Mouse (Mus musculus) CH12.LX (cell line): Measurements from ENCODE around the gene Fam189a2. TPM values are rescaled to one million over a fixed set of nuclear protein-coding genes. Genes with fewer than 3 reads are reported as not detected.

ENCODE experiments used
- DNase-seq: peaks from one replicate; pipeline ENCODE4 v3.0.0-alpha.2; 2013; ENCODE audit errors: extremely low read depth
- H3K27ac ChIP-seq: 2 replicates; pipeline ENCODE4 v1.5.1; 2012; ENCODE audit warnings: low read depth, mild to moderate bottlenecking, control low read depth, moderate library complexity; ENCODE audit not compliant: insufficient read depth
- H3K27me3 ChIP-seq: replicated peaks from 2 replicates; pipeline ENCODE3; 2012; ENCODE audit warnings: inconsistent platforms
- H3K36me3 ChIP-seq, 2 experiments: replicated peaks in 1 of 2; 2 replicates each; pipeline versions ENCODE3 to v1.6.1; 2012; ENCODE audit warnings: inconsistent platforms in 1 of 2, low read length in 1 of 2, mild to moderate bottlenecking in 1 of 2, mixed read lengths in 1 of 2, moderate library complexity in 1 of 2; ENCODE audit not compliant: control insufficient read depth in 1 of 2, insufficient read depth in 1 of 2
- H3K4me1 ChIP-seq, 2 experiments: 2 replicates each; pipeline ENCODE4 v1.6.1; 2012; ENCODE audit warnings: inconsistent platforms in 1 of 2, moderate library complexity in 1 of 2; ENCODE audit not compliant: insufficient read depth in 2 of 2, control insufficient read depth in 1 of 2
- H3K4me2 ChIP-seq: 2 replicates; pipeline ENCODE4 v1.6.1; 2012; ENCODE audit warnings: low read depth, mild to moderate bottlenecking, control low read depth; ENCODE audit not compliant: poor library complexity, insufficient read depth, severe bottlenecking
- H3K4me3 ChIP-seq, 3 experiments: fragments of 150-350 bp in 1 of 3; sonication (generic) in 1 of 3; replicated peaks in 1 of 3; 2 replicates each; pipeline versions ENCODE3 to v1.5.1; 2011 to 2012; ENCODE audit warnings: low read depth in 2 of 3, low read length in 2 of 3, mild to moderate bottlenecking in 2 of 3, moderate library complexity in 2 of 3, control low read depth in 1 of 3, improper control_type of control experiment in 1 of 3, inconsistent platforms in 1 of 3, mixed read lengths in 1 of 3; ENCODE audit not compliant: poor library complexity in 1 of 3
- H3K79me2 ChIP-seq: replicated peaks from 2 replicates; pipeline ENCODE4 v1.6.1; 2012; ENCODE audit warnings: mild to moderate bottlenecking, moderate library complexity; ENCODE audit not compliant: control insufficient read depth, poor library complexity, insufficient read depth, severe bottlenecking; ENCODE audit errors: extremely low read depth
- H3K9ac ChIP-seq: 2 replicates; pipeline ENCODE4 v1.6.1; 2012; ENCODE audit warnings: low read depth, mild to moderate bottlenecking, control low read depth, moderate library complexity; ENCODE audit not compliant: insufficient read depth
- H3K9me3 ChIP-seq: replicated peaks from 2 replicates; pipeline ENCODE3; 2012; ENCODE audit warnings: low read length, inconsistent platforms, mixed read lengths
- BHLHE40 ChIP-seq: IDR thresholded peaks from 2 replicates; pipeline ENCODE4 v1.6.1; 2011; ENCODE audit warnings: mild to moderate bottlenecking, low read depth, low read length, improper control_type of control experiment
- ETS1 ChIP-seq: conservative IDR thresholded peaks from 2 replicates; pipeline ENCODE4 v1.6.1; 2012; ENCODE audit warnings: low read depth, mild to moderate bottlenecking, inconsistent platforms, low read length, improper control_type of control experiment, moderate library complexity
- GABPA ChIP-seq: IDR thresholded peaks from 2 replicates; pipeline ENCODE4 v1.6.1; 2012; ENCODE audit warnings: low read depth, low read length, improper control_type of control experiment, inconsistent platforms; ENCODE audit not compliant: insufficient replicate concordance
- IRF4 ChIP-seq: IDR thresholded peaks from 2 replicates; pipeline ENCODE4 v1.6.1; 2014; ENCODE audit warnings: low read depth, mild to moderate bottlenecking, inconsistent platforms, low read length, improper control_type of control experiment
- JUN ChIP-seq: IDR thresholded peaks from 2 replicates; pipeline ENCODE4 v1.6.1; 2011; ENCODE audit warnings: low read depth, mild to moderate bottlenecking, low read length, improper control_type of control experiment, moderate library complexity; ENCODE audit not compliant: insufficient read depth
- MAX ChIP-seq: IDR thresholded peaks from 2 replicates; pipeline ENCODE4 v1.6.1; 2011; ENCODE audit warnings: low read length, improper control_type of control experiment
- MEF2A ChIP-seq: IDR thresholded peaks from 2 replicates; pipeline ENCODE4 v1.6.1; 2014; ENCODE audit warnings: low read depth, mild to moderate bottlenecking, inconsistent platforms, low read length, improper control_type of control experiment, borderline replicate concordance
- MXI1 ChIP-seq: IDR thresholded peaks from 2 replicates; pipeline ENCODE4 v1.6.1; 2011; ENCODE audit warnings: mild to moderate bottlenecking, low read depth, low read length, improper control_type of control experiment
- NRF1 ChIP-seq: IDR thresholded peaks from 2 replicates; pipeline ENCODE4 v1.6.1; 2014; ENCODE audit warnings: low read depth, mild to moderate bottlenecking, inconsistent platforms, low read length, improper control_type of control experiment, moderate library complexity
- PAX5 ChIP-seq: IDR thresholded peaks from 2 replicates; pipeline ENCODE4 v1.6.1; 2012; ENCODE audit warnings: low read length, inconsistent platforms, mixed read lengths
- POLR2A ChIP-seq: IDR thresholded peaks from 2 replicates; pipeline ENCODE4 v1.6.1; 2011; ENCODE audit warnings: low read depth, mild to moderate bottlenecking, improper control_type of control experiment, low read length
- RAD21 ChIP-seq: IDR thresholded peaks from 2 replicates; pipeline ENCODE4 v1.6.1; 2011; ENCODE audit warnings: low read depth, mild to moderate bottlenecking, low read length, improper control_type of control experiment, moderate library complexity
- SIN3A ChIP-seq: IDR thresholded peaks from 2 replicates; pipeline ENCODE4 v1.6.1; 2012; ENCODE audit warnings: low read length, improper control_type of control experiment, inconsistent platforms
- TBP ChIP-seq: conservative IDR thresholded peaks from 2 replicates; pipeline ENCODE4 v1.6.1; 2011; ENCODE audit warnings: low read depth, low read length, improper control_type of control experiment
- USF2 ChIP-seq: conservative IDR thresholded peaks from 2 replicates; pipeline ENCODE4 v1.6.1; 2011; ENCODE audit warnings: low read depth, low read length, improper control_type of control experiment
- ZNF384 ChIP-seq: IDR thresholded peaks from 2 replicates; pipeline ENCODE4 v1.6.1; 2012; ENCODE audit warnings: low read depth, low read length, improper control_type of control experiment, inconsistent platforms
- dilution Hi-C: fragments of 300-500 bp; cut with MboI; formaldehyde crosslinking; loops from 2 replicates; pipeline ENCODE4 v1.14.3; 2020; ENCODE audit warnings: low sequenced_read_pairs; ENCODE audit not compliant: extremely low pct_unique_long_range_greater_than_20kb, extremely low pct_ligation_motif_present
- in situ Hi-C: fragments of 300-500 bp; cut with MboI; formaldehyde crosslinking; loops from 3 replicates; pipeline ENCODE4 v1.14.3; 2019; ENCODE audit warnings: low sequenced_read_pairs, low pct_ligation_motif_present, low pct_unique_long_range_greater_than_20kb, mixed read lengths
- polyA plus RNA-seq: library from polyadenylated mRNA; unstranded; fragments of >175 nt; gene quantifications from 2 replicates; pipeline ENCODE4 v1.2.1, GENCODE M21; 2012; ENCODE audit warnings: low read depth; ENCODE audit not compliant: insufficient read length
- total RNA-seq, 2 experiments: library from RNA; depleted of rRNA; stranded (reverse); fragments of 300-350 nt in 1 of 2; fragments of >200 nt in 1 of 2; gene quantifications; 2 replicates each; pipeline ENCODE4 v1.2.3; 2012 to 2014

The Fam189a2 gene
- total and polyA plus RNA-seq, 3 experiments, result not detected

- H3K27ac ChIP-seq, result no peak overlapping the region
- H3K9ac ChIP-seq, result no peak overlapping the region
- H3K9me3 ChIP-seq, result no peaks in the 10 kb centered on the region
- no peaks in the 10 kb centered on the region for H3K79me2 ChIP-seq
- no peak overlapping the region for H3K4me3 ChIP-seq
- DNase-seq, result no peak
- no peaks in the 10 kb centered on the region for H3K36me3 ChIP-seq
- dilution Hi-C loops, result no loop called here
- in situ Hi-C loops, result loop anchor here (25.0 kb wide), 1 partner anchor 274 kb away; no protein-coding TSS in a partner anchor
- TF ChIP-seq POLR2A, result no peak
- no peak for TF ChIP-seq RAD21
- TF ChIP-seq BHLHE40, result no peak
- peaks cover 6 to 17% of the 10 kb centered on the region in 2 experiments; a peak in 3 of 4 replicates for H3K4me1 ChIP-seq
- no peaks in the 10 kb centered on the region for H3K27me3 ChIP-seq
- H3K4me2 ChIP-seq, result no peak overlapping the region
These were observed 42.7 kb downstream of the Fam189a2 start for GRCm38 (mm10) chr19:23988166-23988565.

GRCm38 (mm10) chr19:23987291-23987690 lies 43.5 kb downstream of the Fam189a2 start:
- Histone ChIP-seq H3K36me3 (no peaks in the 10 kb centered on the region), H3K27ac (no peak overlapping the region), H3K9ac (no peak overlapping the region), H3K9me3 (peaks cover 3% of the 10 kb centered on the region), H3K4me1 (peaks cover 6 to 17% of the 10 kb centered on the region in 2 experiments; a peak in 3 of 4 replicates), H3K4me2 (no peak overlapping the region), H3K4me3 (no peak overlapping the region), H3K27me3 (no peaks in the 10 kb centered on the region), H3K79me2 (no peaks in the 10 kb centered on the region)
- TF ChIP-seq PAX5 (no peak), USF2 (no peak), MEF2A (peak; percentile 65; the same call in 1 of the 2 replicates), ETS1 (0 out of 2 replicates have a peak, but pooled peaks have one; percentile 18), IRF4 (0 out of 2 replicates have a peak, but pooled peaks have one; percentile 20), NRF1 (no peak), MXI1 (no peak), JUN (no peak), MAX (no peak), TBP (no peak), SIN3A (no peak), ZNF384 (no peak), GABPA (no peak)
- in situ Hi-C loops (loop anchor here (25.0 kb wide), 1 partner anchor 275 kb away; no protein-coding TSS in a partner anchor), dilution Hi-C loops (no loop called here)
- peak; percentile 41 for DNase-seq
